Mouse (Mus musculus): ENCODE measurements at regions not wholly inside any gene's neighbourhood (a gene's known extent, or its start where the extent isn't known, plus 50 kb on each side); places are given as distances from the start of the nearest gene placed in this dataset.

- no peak for DNase-seq
Observed at GRCm38 (mm10) chr2:169028531-169029114, 73.2 kb upstream of the Zfp64 start.

GRCm38 (mm10) chr2:169019037-169019436 lies 63.6 kb upstream of the Zfp64 start:
- DNase-seq, result no peak

GRCm38 (mm10) chr2:169010271-169010670 lies 54.9 kb upstream of the Zfp64 start:
- DNase-seq, result no peak

- peak; percentile 2 to 33 for DNase-seq
Observed at GRCm38 (mm10) chr2:169008756-169009155, 53.4 kb upstream of the Zfp64 start.

- peak in 1 of 2 experiments; percentile 6 for DNase-seq
Observed at GRCm38 (mm10) chr2:169008333-169008732, 52.9 kb upstream of the Zfp64 start.

GRCm38 (mm10) chr2:169006549-169006948 lies 51.2 kb upstream of the Zfp64 start:
- DNase-seq, result peak; percentile 20 to 39

GRCm38 (mm10) chr2:169005810-169006209 lies 50.4 kb upstream of the Zfp64 start:
- DNase-seq, result no peak
